Mouse (Mus musculus) MEL (cell line): ENCODE measurements around the gene Fto. TPM values are rescaled to one million over a fixed set of nuclear protein-coding genes. Genes with fewer than 3 reads are reported as not detected.

Experiments
- DNase-seq: peaks from one replicate; pipeline ENCODE4 v3.0.0; 2011; ENCODE audit warnings: low read depth, low spot score
- H3K27ac ChIP-seq: 2 replicates; pipeline ENCODE4 v1.5.1; 2012; ENCODE audit warnings: low read depth, mild to moderate bottlenecking, control low read depth, low read length, moderate library complexity; ENCODE audit not compliant: control insufficient read depth
- H3K27me3 ChIP-seq, 2 experiments: fragments of 150-350 bp in 1 of 2; sonication (generic) in 1 of 2; 2 replicates each; pipeline ENCODE4 v1.6.1; 2012; ENCODE audit warnings: low read length in 2 of 2, mild to moderate bottlenecking in 2 of 2, improper control_type of control experiment in 1 of 2, moderate library complexity in 1 of 2; ENCODE audit not compliant: insufficient read depth in 2 of 2, control insufficient read depth in 1 of 2
- H3K36me3 ChIP-seq, 2 experiments: 2 replicates each; pipeline ENCODE4 v1.6.1; 2012 to 2014; ENCODE audit warnings: low read length in 2 of 2, improper control_type of control experiment in 1 of 2, inconsistent platforms in 1 of 2, mild to moderate bottlenecking in 1 of 2; ENCODE audit not compliant: insufficient read depth in 2 of 2, control insufficient read depth in 1 of 2
- H3K4me1 ChIP-seq, 2 experiments: fragments of 150-350 bp in 1 of 2; sonication (generic) in 1 of 2; 2 replicates each; pipeline ENCODE4 v1.6.1; 2012; ENCODE audit warnings: low read length in 2 of 2, improper control_type of control experiment in 1 of 2, mild to moderate bottlenecking in 1 of 2; ENCODE audit not compliant: insufficient read depth in 2 of 2, control insufficient read depth in 1 of 2
- H3K4me3 ChIP-seq, 2 experiments: fragments of 150-350 bp in 1 of 2; sonication (generic) in 1 of 2; 2 replicates each; pipeline ENCODE4 v1.5.1; 2012; ENCODE audit warnings: low read depth in 2 of 2, low read length in 2 of 2, mild to moderate bottlenecking in 2 of 2, moderate library complexity in 2 of 2, control low read depth in 1 of 2, improper control_type of control experiment in 1 of 2; ENCODE audit not compliant: control insufficient read depth in 1 of 2, insufficient read depth in 1 of 2
- H3K79me2 ChIP-seq: 2 replicates; pipeline ENCODE4 v1.6.1; 2012; ENCODE audit warnings: mild to moderate bottlenecking, low read length, moderate library complexity; ENCODE audit not compliant: control insufficient read depth, poor library complexity, insufficient read depth
- H3K9ac ChIP-seq: 2 replicates; pipeline ENCODE4 v1.6.1; 2012; ENCODE audit warnings: low read depth, mild to moderate bottlenecking, control low read depth, low read length, moderate library complexity; ENCODE audit not compliant: control insufficient read depth, poor library complexity, severe bottlenecking
- H3K9me3 ChIP-seq: fragments of 150-350 bp; sonication (generic); replicated peaks from 2 replicates; pipeline ENCODE4 v1.6.1; 2012; ENCODE audit warnings: mild to moderate bottlenecking, low read length, improper control_type of control experiment, moderate library complexity; ENCODE audit not compliant: insufficient read depth
- BHLHE40 ChIP-seq: IDR thresholded peaks from 2 replicates; pipeline ENCODE4 v1.6.1; 2012; ENCODE audit warnings: low read depth, mild to moderate bottlenecking, inconsistent platforms, low read length, improper control_type of control experiment, borderline replicate concordance
- CHD2 ChIP-seq: IDR thresholded peaks from 2 replicates; pipeline ENCODE4 v1.6.1; 2011; ENCODE audit warnings: low read length, improper control_type of control experiment
- CTCF ChIP-seq, 3 experiments: IDR thresholded peaks in 2 of 3; conservative IDR thresholded peaks in 1 of 3; 2 replicates each; pipeline ENCODE4 v1.5.1; 2011 to 2012; ENCODE audit warnings: low read length in 3 of 3, low read depth in 2 of 3, mild to moderate bottlenecking in 2 of 3, improper control_type of control experiment in 1 of 3, inconsistent platforms in 1 of 3, mixed read lengths in 1 of 3, moderate library complexity in 1 of 3; ENCODE audit not compliant: control insufficient read depth in 1 of 3, insufficient read depth in 1 of 3, poor library complexity in 1 of 3, severe bottlenecking in 1 of 3
- ELF1 ChIP-seq: IDR thresholded peaks from 2 replicates; pipeline ENCODE4 v1.6.1; 2014; ENCODE audit warnings: low read depth, mild to moderate bottlenecking, inconsistent platforms, low read length, improper control_type of control experiment, moderate library complexity
- HCFC1 ChIP-seq: IDR thresholded peaks from 2 replicates; pipeline ENCODE4 v1.6.1; 2012; ENCODE audit warnings: low read depth, mild to moderate bottlenecking, inconsistent platforms, low read length, improper control_type of control experiment, moderate library complexity
- MAFK ChIP-seq: IDR thresholded peaks from 2 replicates; pipeline ENCODE4 v1.6.1; 2011; ENCODE audit warnings: low read depth, mild to moderate bottlenecking, low read length, improper control_type of control experiment, borderline replicate concordance
- MAX ChIP-seq: IDR thresholded peaks from 2 replicates; pipeline ENCODE4 v1.6.1; 2011; ENCODE audit warnings: low read length, improper control_type of control experiment
- MXI1 ChIP-seq: IDR thresholded peaks from 2 replicates; pipeline ENCODE4 v1.6.1; 2011; ENCODE audit warnings: mild to moderate bottlenecking, low read depth, low read length, improper control_type of control experiment
- MYC ChIP-seq: IDR thresholded peaks from 2 replicates; pipeline ENCODE4 v1.6.1; 2011; ENCODE audit warnings: low read depth, mild to moderate bottlenecking, low read length, improper control_type of control experiment, moderate library complexity
- NRF1 ChIP-seq: IDR thresholded peaks from 2 replicates; pipeline ENCODE4 v1.6.1; 2014; ENCODE audit warnings: low read depth, mild to moderate bottlenecking, inconsistent platforms, low read length, improper control_type of control experiment, moderate library complexity; ENCODE audit not compliant: poor library complexity, insufficient read depth, severe bottlenecking
- POLR2A ChIP-seq, 2 experiments: IDR thresholded peaks; 2 replicates each; pipeline ENCODE4 v1.6.1; 2011 to 2012; ENCODE audit warnings: low read length in 2 of 2, mild to moderate bottlenecking in 2 of 2, control low read depth in 1 of 2, improper control_type of control experiment in 1 of 2, low read depth in 1 of 2, moderate library complexity in 1 of 2; ENCODE audit not compliant: control insufficient read depth in 1 of 2, insufficient read depth in 1 of 2, poor library complexity in 1 of 2
- POLR2AphosphoS2 ChIP-seq: IDR thresholded peaks from 2 replicates; pipeline ENCODE4 v1.6.1; 2011; ENCODE audit warnings: low read length, improper control_type of control experiment
- POLR2AphosphoS5 ChIP-seq: IDR thresholded peaks from 2 replicates; pipeline ENCODE4 v1.6.1; 2012; ENCODE audit warnings: low read depth, borderline replicate concordance, mild to moderate bottlenecking, inconsistent platforms, low read length, moderate library complexity, mixed read lengths
- RAD21 ChIP-seq: IDR thresholded peaks from 2 replicates; pipeline ENCODE4 v1.6.1; 2011; ENCODE audit warnings: mild to moderate bottlenecking, low read depth, low read length, improper control_type of control experiment
- SIN3A ChIP-seq: IDR thresholded peaks from 2 replicates; pipeline ENCODE4 v1.6.1; 2012; ENCODE audit warnings: low read length, improper control_type of control experiment, inconsistent platforms
- SMC3 ChIP-seq: IDR thresholded peaks from 2 replicates; pipeline ENCODE4 v1.6.1; 2011; ENCODE audit warnings: low read depth, low read length, improper control_type of control experiment
- TAL1 ChIP-seq: IDR thresholded peaks from 2 replicates; pipeline ENCODE4 v1.6.1; 2012; ENCODE audit warnings: mild to moderate bottlenecking, inconsistent platforms, low read length, moderate library complexity, mixed read lengths
- TBP ChIP-seq: IDR thresholded peaks from 2 replicates; pipeline ENCODE4 v1.8.0; 2011; ENCODE audit warnings: low read depth, low read length, improper control_type of control experiment
- TCF12 ChIP-seq: IDR thresholded peaks from 2 replicates; pipeline ENCODE4 v1.6.1; 2014; ENCODE audit warnings: low read depth, mild to moderate bottlenecking, inconsistent platforms, low read length, improper control_type of control experiment, moderate library complexity
- ZC3H11A ChIP-seq: IDR thresholded peaks from 2 replicates; pipeline ENCODE4 v1.6.1; 2012; ENCODE audit warnings: low read depth, mild to moderate bottlenecking, inconsistent platforms, low read length, improper control_type of control experiment
- ZKSCAN1 ChIP-seq: IDR thresholded peaks from 2 replicates; pipeline ENCODE4 v1.6.1; 2012; ENCODE audit warnings: low read depth, mild to moderate bottlenecking, inconsistent platforms, low read length, improper control_type of control experiment, moderate library complexity
- ZMIZ1 ChIP-seq: IDR thresholded peaks from 2 replicates; pipeline ENCODE4 v1.6.1; 2012; ENCODE audit warnings: low read depth, mild to moderate bottlenecking, inconsistent platforms, low read length, improper control_type of control experiment, moderate library complexity
- polyA plus RNA-seq, 2 experiments: library from polyadenylated mRNA; stranded (reverse) in 1 of 2; unstranded in 1 of 2; fragments of >175 nt in 1 of 2; fragments of >200 nt in 1 of 2; gene quantifications; 2 replicates each; pipeline versions ENCODE4 v1.2.1 to v1.2.4; 2012; ENCODE audit warnings: low replicate concordance in 2 of 2, low read depth in 1 of 2; ENCODE audit not compliant: insufficient read length in 2 of 2, insufficient read depth in 1 of 2, missing spikeins in 1 of 2
- total RNA-seq: library from RNA; depleted of rRNA; stranded (reverse); fragments of 300-350 nt; gene quantifications from 2 replicates; pipeline ENCODE4 v1.2.3, GENCODE M21; 2012

Fto gene
- total and polyA plus RNA-seq, 3 experiments: 13.5 to 41.1 TPM; not detected in 1

- H3K9ac ChIP-seq: no peak overlapping the region
- no peaks in the 10 kb centered on the region for H3K4me1 ChIP-seq
- no peak overlapping the region for H3K4me3 ChIP-seq
- H3K36me3 ChIP-seq: no peaks in the 10 kb centered on the region
- H3K27ac ChIP-seq: no peak overlapping the region
- TF ChIP-seq POLR2A (IDR thresholded peaks at IDR 0.05; ENCODE audit: control insufficient read depth in 1 of 2, insufficient read depth in 1 of 2, low read depth in 1 of 2, low read length in 2 of 2, poor library complexity in 1 of 2) (no peak), TAL1 (no peak), MXI1 (no peak)
- DNase-seq: no peak
- no peaks in the 10 kb centered on the region for H3K79me2 ChIP-seq
- H3K27me3 ChIP-seq: no peaks in the 10 kb centered on the region
- H3K9me3 ChIP-seq: no peaks in the 10 kb centered on the region
These were observed 366.1 kb downstream of the Fto start for GRCm38 (mm10) chr8:91679451-91679850.

DNA sequence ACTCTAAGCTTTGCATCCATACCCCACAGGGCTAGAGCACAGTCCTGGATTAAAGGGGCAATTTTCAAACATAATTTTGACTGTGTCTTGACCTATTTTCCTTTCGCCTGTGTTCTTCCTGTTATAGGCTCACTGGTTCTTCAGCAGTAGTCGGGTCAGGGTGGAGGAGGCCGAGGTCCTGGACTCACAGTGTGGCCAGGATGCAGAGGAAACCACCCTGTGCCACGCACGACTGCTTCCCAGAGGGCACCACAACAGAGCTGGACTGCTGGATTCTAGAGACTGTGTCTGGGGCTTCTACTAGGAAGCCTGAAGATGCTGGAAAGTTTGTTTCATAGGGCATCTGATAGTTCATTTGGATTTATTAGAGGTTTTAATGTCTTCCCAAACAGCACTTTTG, 366.8 kb downstream of the Fto start:
- H3K4me3 ChIP-seq: no peak overlapping the region
- H3K79me2 ChIP-seq: no peaks in the 10 kb centered on the region
- no peak overlapping the region for H3K27ac ChIP-seq
- H3K9me3 ChIP-seq: no peaks in the 10 kb centered on the region
- TF ChIP-seq ZC3H11A: no peak
- no peak for TF ChIP-seq ELF1
- TF ChIP-seq MAFK: no peak
- no peak for TF ChIP-seq SMC3
- TF ChIP-seq ZKSCAN1: no peak
- no peak for TF ChIP-seq TBP
- no peak for TF ChIP-seq HCFC1
- no peak for TF ChIP-seq RAD21
- TF ChIP-seq SIN3A: no peak
- TF ChIP-seq TCF12: no peak
- no peak for TF ChIP-seq CHD2
- TF ChIP-seq POLR2AphosphoS5: no peak
- TF ChIP-seq NRF1: no peak
- TF ChIP-seq MYC: no peak
- no peak for TF ChIP-seq MXI1
- no peak for TF ChIP-seq ZMIZ1
- no peak for TF ChIP-seq BHLHE40
- TF ChIP-seq CTCF (IDR thresholded peaks at IDR 0.05 in 2 of 3, conservative IDR thresholded peaks at IDR 0.05 in 1 of 3; ENCODE audit: control insufficient read depth in 1 of 3, insufficient read depth in 1 of 3, low read depth in 2 of 3, low read length in 3 of 3, poor library complexity in 1 of 3, severe bottlenecking in 1 of 3): no peak
- no peak for TF ChIP-seq MAX
- no peak for TF ChIP-seq POLR2AphosphoS2
- no peaks in the 10 kb centered on the region for H3K4me1 ChIP-seq
- no peaks in the 10 kb centered on the region for H3K27me3 ChIP-seq
- no peak for DNase-seq
- H3K9ac ChIP-seq: no peak overlapping the region
- H3K36me3 ChIP-seq: no peaks in the 10 kb centered on the region
